Mouse (Mus musculus) layer of hippocampus, postnatal 36 days (tissue): ENCODE results near the gene Gm35549. TPM values are rescaled to one million over a fixed set of nuclear protein-coding genes. Genes with fewer than 3 reads are reported as not detected.

Source experiments
- DNase-seq, 2 experiments: peaks; one replicate each; pipeline ENCODE4 v3.0.0; 2022
- total RNA-seq, 2 experiments: library from RNA; stranded (reverse); gene quantifications; 2 replicates each; pipeline ENCODE4 v1.2.3; 2021

The Gm35549 gene
- total RNA-seq, 2 experiments from 2014 or later: not detected

DNA sequence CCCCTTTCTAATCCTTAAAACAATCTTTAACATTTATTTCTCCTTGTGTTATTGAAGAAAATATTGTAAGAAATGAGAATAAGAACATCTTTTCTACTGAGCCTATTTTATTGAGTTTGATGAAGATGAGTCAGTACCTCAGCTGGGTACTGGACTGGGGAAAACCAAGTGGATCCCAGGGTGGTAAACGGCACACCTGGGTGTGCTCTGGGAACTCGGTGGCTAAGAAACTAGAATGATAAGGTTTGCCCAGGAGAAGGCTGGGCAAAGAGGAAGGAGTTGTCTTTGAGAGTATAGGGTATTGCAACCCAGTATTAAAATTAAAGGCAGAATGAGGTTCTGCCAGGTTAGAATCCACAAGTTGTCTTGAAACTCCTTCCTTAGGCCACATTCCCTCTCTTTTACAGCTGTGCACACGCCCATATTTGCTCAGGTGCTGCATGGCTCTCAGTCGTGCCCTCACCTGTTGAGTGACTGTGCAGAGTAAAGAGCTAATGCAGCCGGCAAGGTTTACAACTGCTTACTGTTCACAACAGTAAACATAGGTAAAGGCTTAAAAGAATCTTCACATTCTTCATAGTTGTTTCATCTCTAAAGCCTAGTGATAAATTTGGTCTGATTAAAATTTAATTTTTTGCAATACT is 20.3 kb downstream of the Gm35549 start:
- DNase-seq: no peak

DNA sequence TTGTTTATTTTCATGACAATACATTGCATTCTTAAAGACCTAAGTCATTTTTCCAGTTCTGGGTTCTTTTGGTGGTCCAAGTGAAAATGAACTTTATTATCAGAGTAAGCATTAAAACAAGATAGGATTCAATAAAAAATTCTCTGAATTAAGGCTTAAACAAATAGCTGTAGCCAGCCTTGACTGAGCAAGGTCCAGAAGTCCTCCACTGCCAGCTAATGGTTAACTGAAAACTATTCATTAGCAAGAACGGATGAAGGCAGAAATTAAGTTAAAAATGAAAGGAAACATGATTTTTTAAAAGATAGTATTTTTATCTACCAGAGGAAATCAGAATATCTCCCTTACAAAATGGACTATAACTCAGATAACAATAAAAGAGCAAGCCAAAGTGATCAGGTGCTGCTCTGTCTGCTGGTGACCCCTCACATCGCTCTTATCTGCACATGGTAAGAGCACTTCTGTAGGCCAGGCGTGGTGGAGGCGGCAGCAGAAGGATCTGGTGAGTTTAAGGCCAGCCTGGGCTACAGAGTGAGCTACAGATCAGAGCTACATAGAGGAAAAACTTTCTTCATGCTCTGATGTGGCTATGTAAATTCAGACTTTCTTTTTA is 28.5 kb downstream of the Gm35549 start:
- DNase-seq: no peak

DNA sequence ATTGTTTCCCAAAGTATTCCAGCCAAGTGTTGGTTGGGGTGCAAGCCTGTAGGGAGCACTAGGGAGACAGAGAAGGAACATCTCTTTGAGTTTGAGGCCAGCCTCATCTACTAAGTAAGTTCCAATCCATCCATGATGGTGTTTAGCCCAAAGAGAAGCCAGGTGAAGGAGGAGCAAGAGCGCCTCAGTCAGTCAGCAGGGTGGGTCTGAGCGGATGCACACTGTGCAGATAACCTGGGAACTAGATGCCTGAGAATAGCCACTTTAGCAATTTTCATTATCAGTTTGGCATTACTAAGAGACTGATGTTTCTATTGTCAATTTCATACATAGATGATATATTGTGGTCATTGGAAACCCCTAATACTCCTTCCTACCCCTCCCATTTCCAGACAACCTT is 29.1 kb downstream of the Gm35549 start:
- no peak for DNase-seq

DNA sequence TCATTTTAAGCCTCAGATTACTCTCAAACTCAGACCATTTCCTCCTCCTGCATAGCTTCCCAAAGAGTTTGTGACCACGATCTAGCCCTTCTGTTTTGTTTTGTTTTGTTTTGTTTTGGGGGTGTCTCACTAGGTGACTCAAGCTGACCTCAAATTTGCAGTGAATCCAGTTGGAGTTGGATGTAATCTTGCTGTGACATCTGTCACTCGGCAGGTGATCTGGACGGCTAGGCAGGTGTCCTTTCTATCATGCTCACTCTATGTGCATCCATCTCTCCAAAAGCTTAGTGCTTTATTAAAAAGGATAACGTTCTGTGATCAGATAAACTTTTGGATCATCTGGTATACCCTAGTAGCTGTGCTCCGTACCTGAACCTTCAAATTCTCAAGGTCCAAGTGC is 31.4 kb downstream of the Gm35549 start:
- no peak for DNase-seq

DNA sequence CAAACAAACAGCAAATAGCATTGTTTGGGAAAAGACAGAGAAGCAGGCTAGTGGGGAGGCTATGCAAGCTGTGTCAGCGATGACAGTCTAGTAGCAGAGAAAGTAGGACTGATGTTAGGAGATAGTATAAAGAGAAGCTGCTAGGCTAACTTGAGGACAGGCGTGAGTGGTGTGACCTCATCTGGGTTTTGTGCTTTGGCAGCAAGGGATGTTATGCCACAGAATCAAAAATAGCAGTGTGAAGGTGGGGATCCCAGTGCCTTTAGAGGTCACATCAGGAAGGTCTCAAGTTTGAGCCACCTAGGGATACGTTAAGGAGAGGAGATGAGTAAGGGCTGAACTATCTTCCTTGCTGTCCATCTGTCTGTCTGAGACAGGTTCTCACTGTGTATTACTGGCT is 33.6 kb downstream of the Gm35549 start:
- no peak for DNase-seq

DNA sequence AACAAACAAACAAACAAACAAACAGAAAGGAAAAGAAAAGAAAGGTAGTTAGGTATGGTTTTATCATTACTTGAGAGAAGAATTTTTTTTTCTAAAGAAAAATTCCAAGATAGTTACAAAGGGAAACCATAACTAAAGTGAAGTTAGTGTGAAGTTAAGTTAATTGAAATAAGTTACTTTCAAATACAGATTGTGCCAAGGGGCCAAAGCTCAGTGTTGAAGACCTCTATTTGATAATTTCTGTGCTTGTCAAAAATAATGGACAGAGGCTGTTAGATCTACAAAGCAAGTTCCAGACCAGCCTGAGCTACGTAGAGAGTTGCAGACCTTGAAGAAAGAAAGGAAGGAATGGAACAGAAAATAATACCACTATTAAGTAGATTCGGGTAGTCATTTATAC is 36.6 kb downstream of the Gm35549 start:
- no peak for DNase-seq

DNA sequence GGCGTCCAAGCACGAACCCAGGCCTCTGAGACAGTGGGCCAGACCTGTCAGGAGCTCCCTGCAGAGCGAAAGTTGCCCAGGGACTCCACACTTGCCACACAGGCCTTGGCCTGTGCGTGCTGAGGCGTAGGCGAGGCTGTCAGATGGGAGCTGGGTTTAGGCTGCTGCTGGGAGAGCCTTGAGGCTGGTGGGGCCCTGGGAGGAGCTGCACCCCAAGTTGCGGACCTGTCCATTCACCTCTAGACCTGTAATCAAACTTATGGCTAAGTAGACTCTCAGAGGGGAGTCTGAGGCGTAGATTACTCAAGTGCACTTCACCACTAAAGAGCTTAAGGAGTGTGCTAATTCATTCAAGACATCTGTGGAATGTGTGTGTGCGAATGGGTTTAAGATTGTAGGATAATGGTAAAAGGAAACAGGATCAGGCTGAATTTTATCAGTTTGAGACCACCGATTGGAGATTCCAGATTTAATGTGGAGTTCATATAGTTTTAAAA is 37.9 kb downstream of the Gm35549 start:
- DNase-seq: no peak

DNA sequence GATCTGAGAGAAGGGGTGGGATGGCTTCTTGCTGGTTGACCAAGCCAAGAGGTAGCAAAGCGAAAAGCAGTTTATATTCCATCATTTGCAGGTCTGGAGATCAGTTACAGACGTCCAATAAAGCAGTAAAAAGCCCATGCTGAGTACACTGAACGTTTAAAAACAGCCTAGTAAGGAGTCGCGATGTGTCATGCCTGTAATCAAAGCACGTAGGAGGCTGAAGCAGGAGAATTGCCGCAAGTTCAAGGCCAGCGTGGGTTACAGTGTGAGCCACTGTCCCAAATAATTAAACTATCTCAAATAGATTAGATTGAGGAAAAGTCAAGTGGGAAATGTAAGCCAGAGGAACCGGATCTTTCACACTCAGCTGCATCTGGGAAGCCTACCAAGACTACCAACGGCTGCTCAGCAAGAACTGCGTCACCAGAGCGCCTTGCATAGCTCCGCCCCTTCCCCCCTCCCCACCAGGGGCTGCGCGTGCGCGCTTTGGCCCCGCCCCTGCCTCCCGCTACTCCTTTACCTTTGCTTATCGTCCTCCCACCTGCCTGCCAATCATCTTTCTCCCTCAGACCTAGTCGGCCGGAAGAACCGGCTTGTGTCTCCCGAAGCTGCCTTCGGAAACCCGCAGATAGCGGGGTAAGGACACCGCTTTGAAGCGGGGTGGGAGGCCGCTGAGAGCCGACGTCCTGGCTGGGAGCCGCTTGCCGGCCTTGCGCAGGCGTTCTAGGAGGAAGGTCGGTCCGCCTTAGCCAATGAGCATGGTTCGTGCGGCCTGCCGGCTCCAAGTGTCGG is 38.6 kb downstream of the Gm35549 start, which contains the start of gene Tcaim:
Tcaim (plus strand) TSS at position 487 of the 792 bp plus-strand sequence.
- peak; percentile 91 to 93 for DNase-seq

DNA sequence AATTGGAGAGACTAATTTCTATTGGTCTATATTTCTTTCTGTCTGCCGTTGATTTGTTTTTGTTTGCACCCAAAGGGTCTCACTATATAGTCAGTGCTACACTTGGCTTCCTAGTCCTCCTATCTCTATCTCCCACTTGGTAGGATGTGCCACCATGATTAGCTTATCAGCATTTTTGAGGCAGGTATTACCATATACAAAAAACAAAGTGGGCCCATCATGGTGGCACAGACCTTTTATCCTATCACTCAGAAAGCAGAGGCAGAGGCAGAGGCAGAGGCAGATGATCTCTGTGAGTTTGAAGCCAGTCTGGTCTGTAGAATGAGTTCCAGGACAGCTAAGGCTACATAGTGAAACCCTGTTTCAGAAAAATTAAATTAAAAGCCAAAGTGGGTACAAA is 57.3 kb downstream of the Gm35549 start:
- DNase-seq: no peak

DNA sequence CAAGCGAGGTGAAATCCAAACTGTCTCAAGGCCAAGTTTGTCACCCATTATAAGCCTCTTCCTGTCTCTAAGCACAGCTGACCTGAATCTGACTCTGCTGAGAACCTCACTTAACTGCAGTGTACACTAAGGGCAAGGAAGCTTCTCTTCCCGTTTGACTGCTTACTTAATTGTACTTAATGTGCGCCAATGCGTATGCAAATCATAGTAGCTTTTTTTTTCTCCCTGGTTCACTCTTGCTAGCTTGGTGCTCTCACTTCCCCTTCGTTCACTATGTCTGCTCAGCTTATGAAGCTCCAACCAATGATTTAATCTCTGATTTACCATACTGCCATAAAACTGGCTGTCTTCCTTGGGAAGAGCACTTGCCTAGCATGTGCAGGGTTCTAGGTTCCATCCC is 58.6 kb downstream of the Gm35549 start:
- DNase-seq: no peak

Other genes starting within 250 kb of the Gm35549 start
- gene Topaz1, start 96.7 kb downstream of the Gm35549 start, total RNA-seq: not detected
- 10 to 100 TPM; 20.0 to 21.7 TPM for gene Tcaim, start 38.5 kb downstream of the Gm35549 start, total RNA-seq
- 100 to 1,000 TPM; 155 to 161 TPM for gene Zfp445, start 22.0 kb upstream of the Gm35549 start, total RNA-seq
- 1 to 10 TPM; 4.5 to 5.1 TPM for gene Zkscan7, start 41.6 kb upstream of the Gm35549 start, total RNA-seq
- 1 to 10 TPM; 6.3 to 6.9 TPM for gene Zfp105, start 79.0 kb upstream of the Gm35549 start, total RNA-seq
- gene 1110059G10Rik, start 107.0 kb upstream of the Gm35549 start, total RNA-seq: 10 to 100 TPM; 20.3 to 20.7 TPM
- gene Kif15, start 107.0 kb upstream of the Gm35549 start, total RNA-seq: 1 to 10 TPM; 1.8 to 2.8 TPM
- 10 to 100 TPM; 21.9 to 22.7 TPM for gene Tmem42, start 177.3 kb upstream of the Gm35549 start, total RNA-seq
- 1 to 10 TPM; 1.9 to 2.9 TPM for gene Tgm4, start 190.7 kb upstream of the Gm35549 start, total RNA-seq